Mouse (Mus musculus) forebrain, embryonic 14.5 days (tissue): Measurements from ENCODE around the gene Naxd. TPM values are rescaled to one million over a fixed set of nuclear protein-coding genes. Genes with fewer than 3 reads are reported as not detected.

Experiments used
- ATAC-seq: fragments of 200-750 bp; cut with Nextera tagmentation; 2 replicates; pipeline ENCODE4 v1.8.0; 2017; ENCODE audit warnings: mild to moderate bottlenecking, moderate library complexity
- DNase-seq: peaks from one replicate; pipeline ENCODE4 v3.0.0-alpha.2; 2015; ENCODE audit warnings: low spot score
- H3K27ac ChIP-seq: fragments of 300-500 bp; sonication (generic); 2 replicates; pipeline ENCODE4 v1.5.1; 2014; ENCODE audit warnings: low read depth, mild to moderate bottlenecking, control low read depth, low read length, moderate library complexity
- H3K27me3 ChIP-seq: fragments of 300-500 bp; sonication (generic); replicated peaks from 2 replicates; pipeline ENCODE4 v1.6.1; 2014; ENCODE audit warnings: low read length, control low read depth, mixed read lengths; ENCODE audit not compliant: control insufficient read depth, insufficient read depth
- H3K36me3 ChIP-seq: fragments of 300-500 bp; sonication (generic); 2 replicates; pipeline ENCODE4 v1.6.1; 2014; ENCODE audit warnings: low read length, control low read depth; ENCODE audit not compliant: control insufficient read depth, insufficient read depth
- H3K4me1 ChIP-seq: fragments of 300-500 bp; sonication (generic); 2 replicates; pipeline ENCODE4 v1.6.1; 2014; ENCODE audit warnings: antibody characterized with exemption, low read length, control low read depth; ENCODE audit not compliant: control insufficient read depth, insufficient read depth
- H3K4me2 ChIP-seq: fragments of 300-500 bp; sonication (generic); 2 replicates; pipeline ENCODE4 v1.6.1; 2014; ENCODE audit warnings: mild to moderate bottlenecking, control low read depth, low read length
- H3K4me3 ChIP-seq: fragments of 300-500 bp; sonication (generic); 2 replicates; pipeline ENCODE4 v1.5.1; 2014; ENCODE audit warnings: low read depth, low read length, control low read depth
- H3K9ac ChIP-seq: fragments of 300-500 bp; sonication (generic); 2 replicates; pipeline ENCODE4 v1.6.1; 2014; ENCODE audit warnings: mild to moderate bottlenecking, low read length, control low read depth, moderate library complexity
- H3K9me3 ChIP-seq: fragments of 300-500 bp; sonication (generic); replicated peaks from 2 replicates; pipeline ENCODE4 v1.6.1; 2016; ENCODE audit warnings: low read length, control low read depth, mixed read lengths; ENCODE audit not compliant: control insufficient read depth
- WGBS: fragments of 180-500 bp; shearing (Covaris S2); extraction: QIAGEN DNeasy Blood & Tissue Kit; methylation state at CpG from one replicate; pipeline ENCODE4 v1.1.7; 2014; 5-methylcytosine and 5-hydroxymethylcytosine counted together
- polyA plus RNA-seq: library from polyadenylated mRNA; unstranded; fragments of >200 nt; fragmentation: Nextera tagmentation; extraction: Ambion mirVana; gene quantifications from 2 replicates; pipeline ENCODE4 v1.2.1, GENCODE M21; 2014

Gene Naxd
- polyA plus RNA-seq, 1 experiment from 2014 or later, result 170 TPM

- Histone ChIP-seq H3K4me1 (no peaks in the 10 kb centered on the region), H3K27ac (no peak overlapping the region), H3K4me3 (no peak overlapping the region), H3K9me3 (no peaks in the 10 kb centered on the region), H3K9ac (no peak overlapping the region), H3K4me2 (no peak overlapping the region), H3K27me3 (no peaks in the 10 kb centered on the region), H3K36me3 (no peaks in the 10 kb centered on the region)
- 59% methylated on average over 12 of the region's 12 CpGs for WGBS
- peak; percentile 25 for DNase-seq
- ATAC-seq, result no peak
Measured at GRCm38 (mm10) chr8:11457981-11458836, 39.1 kb upstream of the Naxd start.

- H3K9me3 ChIP-seq, result no peaks in the 10 kb centered on the region
- WGBS, result 74% methylated on average over 5 of the region's 5 CpGs
Measured at GRCm38 (mm10) chr8:11459016-11459415, 38.3 kb upstream of the Naxd start.

GRCm38 (mm10) chr8:11460934-11461333 is 36.4 kb upstream of the Naxd start:
- no peaks in the 10 kb centered on the region for H3K4me1 ChIP-seq
- H3K4me3 ChIP-seq, result no peak overlapping the region
- no peak for ATAC-seq
- H3K9ac ChIP-seq, result no peak overlapping the region
- H3K27me3 ChIP-seq, result no peaks in the 10 kb centered on the region
- no peak for DNase-seq
- H3K36me3 ChIP-seq, result no peaks in the 10 kb centered on the region
- no peaks in the 10 kb centered on the region for H3K9me3 ChIP-seq
- no peak overlapping the region for H3K27ac ChIP-seq
- no peak overlapping the region for H3K4me2 ChIP-seq
- WGBS, result 54% methylated on average over 2 of the region's 2 CpGs

More at GRCm38 (mm10) chr8:11459016-11459415, 38.3 kb upstream of the Naxd start:
- no peak overlapping the region for H3K9ac ChIP-seq
- no peaks in the 10 kb centered on the region for H3K4me1 ChIP-seq
- H3K27me3 ChIP-seq, result no peaks in the 10 kb centered on the region
- DNase-seq (no peak), ATAC-seq (no peak)
- H3K27ac ChIP-seq, result no peak overlapping the region
- no peak overlapping the region for H3K4me3 ChIP-seq
- no peaks in the 10 kb centered on the region for H3K36me3 ChIP-seq
- H3K4me2 ChIP-seq, result no peak overlapping the region

- Histone ChIP-seq H3K9me3 (no peaks in the 10 kb centered on the region), H3K4me3 (no peak overlapping the region), H3K36me3 (no peaks in the 10 kb centered on the region), H3K4me1 (peaks cover 2% of the 10 kb centered on the region; the same call in 1 of the 2 replicates), H3K9ac (no peak overlapping the region), H3K27ac (no peak overlapping the region), H3K27me3 (no peaks in the 10 kb centered on the region), H3K4me2 (no peak overlapping the region)
- ATAC-seq (no peak), DNase-seq (no peak)
- 83% methylated on average over 2 of the region's 2 CpGs for WGBS
Measured at GRCm38 (mm10) chr8:11461847-11462246, 35.5 kb upstream of the Naxd start.

GRCm38 (mm10) chr8:11462641-11463040 is 34.7 kb upstream of the Naxd start:
- Histone ChIP-seq H3K36me3 (no peaks in the 10 kb centered on the region), H3K27me3 (no peaks in the 10 kb centered on the region), H3K4me2 (no peak overlapping the region), H3K9ac (no peak overlapping the region), H3K4me1 (peaks cover 2% of the 10 kb centered on the region; the same call in 1 of the 2 replicates), H3K27ac (no peak overlapping the region), H3K4me3 (no peak overlapping the region), H3K9me3 (no peaks in the 10 kb centered on the region)
- DNase-seq (no peak), ATAC-seq (no peak)
- WGBS, result 94% methylated on average over 4 of the region's 4 CpGs

- WGBS, result 98% methylated on average over 2 of the region's 2 CpGs
- H3K4me3 ChIP-seq, result no peak overlapping the region
- no peak for ATAC-seq
- H3K27ac ChIP-seq, result no peak overlapping the region
- H3K27me3 ChIP-seq, result no peaks in the 10 kb centered on the region
- no peak for DNase-seq
- no peaks in the 10 kb centered on the region for H3K9me3 ChIP-seq
- no peak overlapping the region for H3K9ac ChIP-seq
- H3K4me2 ChIP-seq, result no peak overlapping the region
- H3K36me3 ChIP-seq, result no peaks in the 10 kb centered on the region
- peaks cover 2% of the 10 kb centered on the region; the same call in 1 of the 2 replicates for H3K4me1 ChIP-seq
Measured at GRCm38 (mm10) chr8:11463541-11463888, 33.8 kb upstream of the Naxd start.

- 90% methylated on average over 12 of the region's 12 CpGs for WGBS
- no peaks in the 10 kb centered on the region for H3K27me3 ChIP-seq
- no peaks in the 10 kb centered on the region for H3K9me3 ChIP-seq
- no peaks in the 10 kb centered on the region for H3K36me3 ChIP-seq
- no peak overlapping the region for H3K4me3 ChIP-seq
- H3K4me2 ChIP-seq, result no peak overlapping the region
- no peak overlapping the region for H3K9ac ChIP-seq
- no peak for DNase-seq
- H3K4me1 ChIP-seq, result peaks cover 2% of the 10 kb centered on the region; the same call in 1 of the 2 replicates
- ATAC-seq, result no peak
- no peak overlapping the region for H3K27ac ChIP-seq
Measured at GRCm38 (mm10) chr8:11463889-11464706, 33.2 kb upstream of the Naxd start.

GRCm38 (mm10) chr8:11464707-11464964 is 32.7 kb upstream of the Naxd start:
- DNase-seq, result no peak
- no peak for ATAC-seq

GRCm38 (mm10) chr8:11465619-11466018 is 31.7 kb upstream of the Naxd start:
- WGBS, result 85% methylated on average over 4 of the region's 4 CpGs
- ATAC-seq, result no peak
- H3K9me3 ChIP-seq, result no peaks in the 10 kb centered on the region
- no peaks in the 10 kb centered on the region for H3K36me3 ChIP-seq
- no peak overlapping the region for H3K4me3 ChIP-seq
- no peak overlapping the region for H3K9ac ChIP-seq
- no peak overlapping the region for H3K4me2 ChIP-seq
- H3K27me3 ChIP-seq, result no peaks in the 10 kb centered on the region
- H3K4me1 ChIP-seq, result peaks cover 2% of the 10 kb centered on the region; the same call in 1 of the 2 replicates
- DNase-seq, result no peak
- no peak overlapping the region for H3K27ac ChIP-seq

More at GRCm38 (mm10) chr8:11464707-11464964, 32.7 kb upstream of the Naxd start:
- H3K4me2 ChIP-seq, result no peak overlapping the region
- H3K27ac ChIP-seq, result no peak overlapping the region
- H3K4me1 ChIP-seq, result peaks cover 2% of the 10 kb centered on the region; the same call in 1 of the 2 replicates
- H3K9me3 ChIP-seq, result no peaks in the 10 kb centered on the region
- no peaks in the 10 kb centered on the region for H3K36me3 ChIP-seq
- no peak overlapping the region for H3K9ac ChIP-seq
- H3K4me3 ChIP-seq, result no peak overlapping the region
- 87% methylated on average over 3 of the region's 3 CpGs for WGBS
- no peaks in the 10 kb centered on the region for H3K27me3 ChIP-seq
